Mouse (Mus musculus) Muller cell, postnatal 12 days (primary cell): Measurements from ENCODE around the gene Cav3.

Experiments used
- DNase-seq: peaks from one replicate; pipeline ENCODE4 v3.0.0-alpha.2; 2015; ENCODE audit errors: inconsistent ontology term

Cav3 gene

DNA sequence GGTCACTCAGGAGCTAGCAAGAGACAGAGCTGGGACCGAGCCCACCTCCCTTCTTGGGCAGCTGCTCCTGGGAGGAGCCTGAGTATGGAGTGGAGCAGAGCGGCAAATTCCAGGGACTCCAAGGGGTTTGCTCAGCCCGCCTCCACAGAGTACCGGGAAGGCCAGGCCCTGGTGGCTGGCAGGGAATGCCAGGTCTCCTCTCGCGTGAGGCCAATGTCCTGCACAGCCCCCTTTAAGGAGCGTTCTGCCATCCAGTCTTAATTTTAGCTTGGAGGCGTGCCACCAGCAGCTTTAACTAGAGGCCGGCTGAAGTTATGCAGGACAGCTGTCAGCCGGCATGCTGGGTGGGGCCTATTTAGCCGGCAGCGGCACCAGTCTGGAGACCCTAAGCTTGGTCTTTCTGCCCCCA, at the start of gene Cav3:
Gene Cav3, plus strand, starts transcription at position 165 of the 409 bp plus-strand sequence.
- peak; percentile 42 for DNase-seq

DNA sequence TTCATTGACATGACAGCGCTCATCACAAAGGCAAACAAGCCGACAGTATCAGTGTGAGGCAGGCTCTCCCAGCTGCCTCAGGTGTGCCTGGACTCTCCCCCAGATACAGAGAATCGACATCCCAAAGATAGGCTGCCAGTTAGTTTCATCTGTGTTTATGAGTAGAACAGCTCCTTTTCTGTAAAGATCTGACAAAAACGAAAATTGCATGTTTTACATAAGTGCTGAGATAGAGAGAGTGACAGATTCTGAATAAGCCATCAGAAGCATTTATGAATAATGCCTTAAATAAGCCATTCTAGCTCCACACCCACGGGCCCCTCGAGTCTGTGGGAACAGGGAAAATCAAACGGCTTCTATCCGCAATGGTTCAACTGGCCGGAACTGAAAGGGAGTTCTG, 40.0 kb upstream of the Cav3 start:
- DNase-seq, result no peak

DNA sequence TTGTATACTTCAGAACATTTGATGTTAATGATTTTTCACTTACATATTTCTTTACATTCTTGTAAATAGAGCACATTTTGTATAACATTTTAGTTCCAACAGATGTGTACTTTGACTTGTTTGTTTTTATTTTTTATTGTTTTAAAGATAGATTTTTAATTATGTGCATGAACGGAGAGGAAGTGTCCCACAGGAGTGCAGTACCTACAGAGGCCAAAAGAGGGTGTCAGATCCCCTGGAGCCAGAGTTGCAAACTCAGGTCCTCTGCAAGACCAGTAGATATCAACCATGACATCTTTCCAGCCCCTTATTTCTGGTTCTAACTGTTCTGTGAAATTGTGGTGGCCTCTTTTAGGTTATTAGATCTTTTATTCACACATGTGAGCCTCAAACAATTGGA, 38.4 kb upstream of the Cav3 start:
- no peak for DNase-seq

DNA sequence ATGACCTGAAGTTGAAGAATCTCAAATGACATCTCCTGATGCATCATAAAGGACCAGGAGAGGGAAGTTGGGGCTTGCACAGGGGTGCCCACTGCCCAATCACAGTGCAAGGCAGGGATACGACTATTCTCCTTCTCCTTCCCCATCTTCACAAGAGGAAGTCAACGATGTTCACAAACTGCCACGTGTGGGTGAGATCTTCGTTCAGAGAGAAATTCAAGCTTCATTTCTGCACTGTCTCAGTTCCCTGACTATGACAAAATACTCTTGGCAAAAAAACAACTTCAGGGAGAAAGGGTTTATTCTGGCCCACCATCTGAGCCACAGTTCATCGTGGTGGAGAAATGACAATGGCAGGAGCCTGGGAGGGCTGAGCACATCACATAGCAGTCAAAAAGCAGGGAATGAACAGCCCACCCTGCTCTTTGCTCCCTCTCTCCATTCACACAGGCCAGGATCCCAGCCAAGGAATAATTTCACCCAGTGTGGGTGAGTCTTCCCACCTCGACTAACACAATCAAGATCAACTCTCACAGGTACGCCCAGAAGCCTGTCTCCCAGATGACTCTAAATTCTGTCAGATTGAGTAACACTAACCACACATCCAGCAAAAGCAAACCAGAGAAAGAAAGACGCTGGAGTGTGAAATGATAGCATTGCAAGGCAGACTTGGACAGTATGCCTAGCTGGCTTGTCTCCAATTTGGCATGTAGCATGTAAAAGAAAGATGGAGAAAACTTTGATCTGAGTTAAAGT, 35.4 kb upstream of the Cav3 start:
- DNase-seq, result no peak

DNA sequence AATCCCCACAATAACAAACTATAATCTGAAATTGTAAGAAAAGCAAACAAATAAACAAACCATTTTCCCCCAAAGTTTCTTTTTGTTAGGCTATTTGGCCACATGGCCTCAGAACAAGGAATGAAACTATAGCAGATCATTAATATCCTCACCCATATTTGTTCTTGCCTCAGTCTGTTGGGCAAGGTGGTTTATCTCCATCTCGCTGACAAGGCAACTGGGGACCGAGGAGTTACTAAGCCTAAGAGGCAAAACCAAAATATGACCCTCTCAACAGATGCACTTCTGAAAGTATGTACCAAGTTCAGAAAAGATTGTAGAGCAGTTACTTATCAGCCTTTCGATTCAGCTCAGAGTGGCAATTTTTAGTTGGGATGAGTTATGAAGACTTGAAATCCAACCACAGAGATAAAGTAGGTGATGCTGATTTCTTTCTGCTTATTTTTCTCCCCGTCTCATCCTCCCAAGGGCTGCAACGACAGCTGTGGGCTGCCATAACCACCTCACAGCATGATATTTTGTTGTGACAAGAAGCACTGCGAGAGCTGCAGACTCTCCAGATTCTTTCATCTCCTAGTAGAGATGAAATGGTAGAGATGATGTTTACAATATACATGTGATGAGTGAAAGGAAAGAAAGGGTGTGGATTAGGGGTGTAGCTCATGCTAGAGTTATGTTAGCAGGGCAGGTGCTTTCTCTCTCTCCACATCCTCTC, 33.1 kb upstream of the Cav3 start:
- DNase-seq, result no peak

DNA sequence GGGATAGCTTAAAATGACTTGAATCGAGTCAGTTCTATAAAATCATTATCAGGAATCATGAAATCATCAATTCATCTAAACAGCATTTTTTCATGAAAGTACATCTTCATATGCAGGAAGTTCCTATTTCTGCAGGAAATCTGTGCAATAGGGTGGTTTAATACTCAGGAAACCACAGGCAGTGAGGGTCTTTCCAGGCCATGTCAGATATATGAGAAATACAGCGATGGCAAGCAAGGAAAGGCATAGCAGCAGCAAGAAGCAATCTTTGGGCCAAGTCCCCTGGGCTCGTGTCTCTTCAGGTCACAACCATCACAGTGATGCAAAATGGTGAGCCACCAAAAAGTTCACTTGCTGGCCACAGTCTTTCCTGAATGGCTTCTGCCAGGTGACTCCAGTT, 13.6 kb upstream of the Cav3 start:
- DNase-seq, result no peak

DNA sequence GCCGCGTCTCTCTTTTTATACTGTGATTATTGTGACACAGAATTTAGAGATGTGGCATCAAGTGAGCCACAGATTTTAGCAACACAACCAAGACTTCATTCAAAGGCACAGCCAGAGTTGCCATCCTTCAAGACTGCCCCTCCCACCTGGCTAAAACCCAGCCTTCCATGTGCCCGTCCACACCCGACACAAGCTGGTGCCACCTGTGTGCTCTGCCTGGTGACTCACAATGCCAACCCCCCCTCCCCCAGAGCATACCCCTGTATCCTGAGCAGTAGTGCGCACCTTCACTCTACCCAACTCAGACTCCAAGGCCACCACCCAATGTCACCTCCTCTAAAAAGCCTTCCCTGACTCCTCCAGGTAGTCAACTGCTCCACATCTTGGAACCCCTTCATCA, 2.2 kb downstream of the Cav3 start:
- DNase-seq, result no peak

DNA sequence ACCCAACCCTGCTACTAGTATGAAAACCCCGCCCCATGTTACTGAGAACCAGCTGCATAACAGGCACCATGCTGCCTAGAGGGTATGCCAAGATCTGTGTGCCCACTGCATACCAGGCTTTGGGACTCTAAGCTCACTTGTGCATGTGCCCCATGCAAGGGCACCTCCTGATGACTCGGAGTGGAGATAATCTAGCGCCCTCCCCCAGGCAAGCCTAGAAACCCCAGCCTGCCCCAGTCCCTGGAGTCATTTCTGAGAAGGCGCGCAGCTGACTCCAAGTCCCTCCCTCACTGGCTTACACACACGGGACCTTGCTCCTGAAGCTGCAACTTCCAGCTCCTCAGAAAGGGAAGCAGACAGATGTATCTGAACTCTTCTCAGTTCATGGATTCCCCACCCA, 4.0 kb downstream of the Cav3 start:
- no peak for DNase-seq

DNA sequence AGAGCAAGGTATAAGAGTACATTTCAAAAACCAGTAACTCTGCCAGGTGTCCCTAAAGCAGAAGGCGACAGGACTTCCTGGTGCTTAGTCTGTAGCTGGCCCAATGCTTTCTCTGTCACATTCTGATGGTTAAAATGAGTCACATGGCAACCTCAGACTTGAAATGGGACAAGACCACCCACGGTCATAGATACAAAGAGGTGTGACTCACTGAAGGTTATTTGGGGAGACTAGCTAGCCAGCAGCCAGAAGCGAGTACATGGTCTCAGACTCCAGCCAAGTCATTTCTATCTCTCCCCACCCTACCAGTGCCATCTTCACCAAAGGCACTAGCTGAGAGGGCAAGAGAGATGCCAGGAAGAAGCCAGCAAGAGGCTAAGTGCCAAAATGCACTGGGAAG, 6.1 kb downstream of the Cav3 start:
- peak; percentile 81 for DNase-seq

DNA sequence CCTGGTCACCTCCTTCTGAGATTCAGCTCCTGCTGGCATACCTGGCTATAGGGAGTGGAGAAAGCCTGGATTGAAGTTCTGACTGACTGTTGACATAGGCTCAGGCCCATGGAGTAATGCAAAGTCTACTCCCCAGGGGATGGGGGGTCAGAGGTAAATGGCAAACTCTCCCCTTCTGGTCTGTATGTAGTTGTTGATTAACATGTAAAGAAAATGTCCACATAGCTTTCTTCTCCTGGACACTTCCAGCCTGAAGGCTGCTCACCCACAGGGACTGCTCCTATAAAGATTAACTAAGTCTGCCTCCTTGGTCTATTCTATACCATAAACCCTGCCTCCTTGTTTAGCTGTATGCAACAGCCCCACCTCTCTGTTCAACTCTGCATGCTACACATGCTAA, 6.7 kb downstream of the Cav3 start:
- DNase-seq, result no peak

DNA sequence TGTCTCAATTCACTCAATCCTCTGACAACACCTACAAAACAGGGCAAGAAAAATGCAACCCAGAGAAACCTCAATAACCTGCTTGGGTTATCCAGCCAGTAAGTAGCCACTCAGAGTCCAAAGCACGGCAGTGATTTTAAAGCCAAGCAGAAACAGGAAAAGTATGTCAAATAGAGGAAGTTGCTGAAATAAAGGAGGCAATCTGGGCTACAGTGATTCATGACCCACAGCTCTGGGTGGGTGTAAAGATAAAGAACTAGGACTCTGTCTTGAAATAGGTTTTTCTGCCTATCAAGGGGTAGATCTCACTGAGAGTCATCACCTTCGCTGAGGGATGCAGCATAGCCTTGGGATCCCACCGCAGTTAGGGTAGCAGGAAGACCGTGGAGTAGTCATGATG, 12.3 kb downstream of the Cav3 start:
- DNase-seq, result no peak

DNA sequence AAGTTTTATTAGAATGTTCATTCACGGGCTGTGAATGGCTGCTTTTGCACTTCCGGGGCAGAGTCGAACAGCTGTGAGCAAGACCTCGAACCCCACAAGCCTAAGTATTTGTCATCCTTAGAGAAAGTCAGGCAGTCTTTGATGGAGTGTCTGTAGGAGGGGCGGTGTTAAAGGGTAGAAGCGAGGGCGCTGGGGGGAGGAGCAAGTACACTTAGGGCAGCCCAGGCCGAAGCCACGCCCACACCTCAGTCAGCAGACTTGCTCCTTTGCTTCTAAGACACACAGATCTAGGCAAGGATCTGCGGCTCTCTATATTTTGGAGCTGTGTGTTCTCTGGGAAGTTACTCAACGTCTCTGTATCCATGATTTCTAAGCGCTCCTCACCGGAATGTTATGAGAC, 20.6 kb downstream of the Cav3 start:
- DNase-seq, result no peak

DNA sequence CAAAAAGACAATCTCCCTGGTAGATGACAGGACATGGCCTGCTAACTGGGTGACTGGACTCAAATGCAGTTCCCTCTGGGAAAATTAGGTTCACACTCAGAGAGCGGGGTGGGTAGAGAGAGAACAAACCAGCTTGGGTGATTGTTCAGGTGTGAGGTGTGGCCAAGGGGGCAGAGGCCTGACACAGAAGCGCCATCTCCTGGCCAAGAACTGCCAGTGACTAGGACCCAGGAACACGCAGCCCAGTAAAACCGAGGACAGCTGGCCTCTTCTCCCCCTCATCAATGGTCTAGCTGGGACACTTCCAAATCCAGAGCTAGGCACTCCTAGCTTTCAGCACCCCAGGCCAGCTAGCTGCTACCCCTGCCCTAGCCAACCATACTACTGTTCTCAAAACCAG, 25.0 kb downstream of the Cav3 start:
- peak; percentile 22 for DNase-seq

DNA sequence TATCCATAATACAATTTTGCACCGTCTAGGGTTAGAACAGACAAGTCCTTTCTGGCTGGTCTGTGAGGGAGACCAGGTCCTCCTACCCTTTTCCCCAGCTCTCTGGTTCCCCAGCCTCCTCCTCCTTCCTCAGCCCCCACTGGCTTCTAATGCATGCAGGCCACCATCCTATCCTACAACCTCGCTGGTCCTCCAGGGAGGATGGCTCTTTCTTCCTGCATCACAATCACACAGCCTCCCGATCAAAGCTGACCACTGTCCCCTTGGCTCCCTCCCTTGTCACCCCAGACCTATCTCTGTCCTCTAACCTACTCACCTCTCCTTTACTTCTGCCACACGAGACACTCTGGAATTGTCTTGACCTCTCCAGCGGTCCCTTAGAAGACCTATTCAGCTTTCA, 28.7 kb downstream of the Cav3 start:
- no peak for DNase-seq

DNA sequence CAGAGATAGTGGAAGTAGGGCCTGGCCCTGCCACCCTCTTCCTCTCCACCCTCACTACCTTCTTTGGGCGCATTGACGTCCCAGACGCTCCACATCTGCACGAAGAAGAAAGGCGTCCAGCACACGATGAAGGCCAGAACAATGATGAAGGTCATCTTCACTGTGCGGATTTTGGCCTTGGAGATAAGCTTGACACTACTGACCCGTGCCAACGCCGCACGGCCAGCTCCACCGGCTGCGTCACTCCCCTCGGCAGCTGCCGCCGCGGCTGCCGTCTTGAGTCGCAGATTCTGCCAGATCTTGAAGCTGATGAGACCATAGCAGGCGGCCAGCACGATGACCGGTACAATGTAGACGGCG, 29.5 kb downstream of the Cav3 start:
- DNase-seq, result no peak

DNA sequence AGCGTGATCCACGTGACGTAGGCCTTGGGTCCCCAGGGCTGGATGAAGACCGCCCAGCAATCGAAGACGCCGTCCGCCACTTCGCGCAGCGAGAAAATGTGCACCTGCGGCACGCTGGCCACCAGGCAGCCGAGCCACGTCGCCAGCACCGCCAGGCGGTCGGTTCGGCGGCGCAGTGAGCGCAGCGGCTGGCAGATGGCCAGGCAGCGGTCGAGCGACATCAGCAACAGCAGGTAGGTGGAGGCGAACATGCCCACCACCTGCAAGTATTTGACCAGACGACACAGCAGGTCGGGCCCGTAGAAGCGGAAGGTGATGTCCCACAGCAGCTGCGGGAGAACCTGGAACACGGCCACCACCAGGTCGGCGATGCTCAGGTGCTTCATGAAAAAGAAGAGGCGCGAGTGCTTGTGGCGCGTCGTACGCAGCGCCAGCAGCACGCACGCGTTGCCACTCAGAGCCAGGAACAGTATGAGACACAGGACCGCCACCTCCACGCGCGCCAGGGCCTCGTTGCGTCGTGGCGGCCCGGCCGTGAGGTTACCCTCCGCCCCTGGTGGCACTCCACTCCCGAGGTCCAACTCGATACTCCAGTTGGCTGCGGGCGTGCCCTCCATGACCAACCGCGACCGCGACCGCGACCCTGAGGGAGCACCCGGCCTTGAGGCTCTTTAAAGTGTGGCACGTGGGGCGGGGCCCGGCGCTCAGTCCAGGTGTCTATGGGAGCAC, 30.0 kb downstream of the Cav3 start:
- DNase-seq, result peak; percentile 24

DNA sequence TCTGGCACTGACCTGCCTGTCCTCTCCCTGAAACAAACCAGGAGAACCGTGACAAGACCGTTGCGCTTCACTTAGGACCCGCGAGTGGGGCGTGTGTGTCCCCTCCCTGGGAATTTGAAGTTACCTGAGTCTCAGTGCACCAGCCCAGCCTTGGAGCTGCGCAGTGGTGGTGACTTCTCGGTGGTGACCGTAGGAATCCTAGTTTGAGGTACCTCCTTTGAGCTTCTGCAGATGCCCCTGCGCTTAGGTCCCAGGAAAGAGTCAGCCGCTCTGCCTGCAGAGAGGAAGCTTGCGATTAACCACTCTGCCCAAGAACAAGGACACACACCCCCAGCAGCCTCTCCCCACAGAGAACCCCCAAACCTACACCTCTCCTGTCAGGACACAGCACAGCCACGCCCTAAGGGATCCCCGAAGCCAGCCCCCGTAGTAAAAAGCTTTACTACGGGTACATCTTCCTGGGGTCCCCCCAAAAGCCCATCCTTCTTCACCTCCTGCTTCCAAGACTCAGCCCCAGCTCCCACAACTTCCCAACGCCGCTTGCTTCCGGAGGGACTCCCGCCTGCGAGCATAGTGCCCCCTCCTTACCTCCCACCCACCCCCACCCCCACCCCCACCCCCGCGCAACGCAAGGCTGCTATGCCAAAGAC, 30.7 kb downstream of the Cav3 start, which contains the start of gene Oxtr:
Gene Oxtr, minus strand, starts transcription at position 34 of the 650 bp plus-strand sequence.
- DNase-seq, result no peak

DNA sequence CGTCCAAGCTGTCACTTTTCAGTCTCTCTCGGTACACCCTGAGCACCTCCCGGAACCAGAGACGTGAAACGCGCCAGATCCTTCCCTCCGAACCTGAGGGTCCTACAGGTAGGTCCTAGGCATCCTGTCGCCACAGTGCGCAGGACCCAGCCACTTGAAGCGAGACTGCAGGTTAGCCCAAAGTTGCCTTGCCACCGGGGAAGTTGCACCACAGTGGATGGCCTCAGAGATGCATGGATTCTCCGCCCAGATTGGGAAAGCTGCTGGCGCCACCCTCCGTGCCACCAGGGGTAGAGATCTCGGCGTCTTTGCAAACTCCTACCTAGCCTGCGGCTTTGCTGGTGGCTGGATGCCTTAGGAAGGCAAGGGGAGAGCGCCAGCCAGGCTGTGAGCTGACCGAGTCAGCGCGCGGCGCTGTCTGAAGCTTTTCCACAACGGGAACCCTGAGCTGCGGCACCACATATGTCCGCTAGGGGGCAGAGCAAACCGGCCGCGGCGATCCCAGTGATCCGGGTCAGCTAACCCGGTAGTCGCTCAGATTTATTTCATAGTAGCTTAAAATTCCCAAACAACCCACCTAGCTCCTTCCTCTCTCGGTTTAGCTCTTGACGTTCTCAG, 31.4 kb downstream of the Cav3 start:
- peak; percentile 73 for DNase-seq

DNA sequence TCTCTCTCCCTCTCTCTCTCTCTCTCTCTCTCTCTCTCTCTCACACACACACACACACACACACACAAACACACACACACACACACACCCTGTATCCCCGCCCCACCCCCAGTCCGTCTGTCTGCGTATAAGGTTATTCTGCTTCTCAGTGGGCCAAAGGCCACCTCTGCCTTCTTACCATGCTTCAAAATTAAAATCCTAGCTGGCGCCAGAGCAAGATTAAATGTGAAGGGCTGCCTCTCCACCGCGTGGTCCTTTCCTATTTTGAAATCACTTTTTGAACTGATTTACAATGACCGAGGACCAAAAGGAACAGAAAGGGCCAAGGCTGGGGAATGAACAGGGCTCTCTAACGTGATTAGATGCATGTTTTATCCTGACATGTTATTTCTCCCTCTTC, 32.2 kb downstream of the Cav3 start:
- DNase-seq, result no peak

DNA sequence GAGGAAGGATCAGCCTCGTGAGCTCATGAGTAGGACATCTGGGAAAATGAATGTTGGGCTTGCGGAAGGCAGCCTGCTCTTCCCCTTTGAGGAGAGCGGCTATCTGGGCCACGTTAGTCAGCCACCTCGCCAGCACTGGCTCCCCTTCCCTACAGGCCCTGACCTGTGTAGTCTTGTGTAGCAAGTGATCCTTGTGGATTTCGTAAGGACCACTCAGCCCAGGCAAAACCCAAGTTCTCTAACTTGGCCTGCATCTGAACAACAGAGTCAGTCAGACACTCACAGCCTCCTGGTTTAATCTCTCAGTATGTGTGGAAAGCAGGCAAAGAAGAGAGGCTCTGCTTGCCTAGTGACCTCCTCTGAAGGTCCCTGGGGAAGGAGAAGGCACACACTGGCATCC, 33.4 kb downstream of the Cav3 start:
- no peak for DNase-seq

DNA sequence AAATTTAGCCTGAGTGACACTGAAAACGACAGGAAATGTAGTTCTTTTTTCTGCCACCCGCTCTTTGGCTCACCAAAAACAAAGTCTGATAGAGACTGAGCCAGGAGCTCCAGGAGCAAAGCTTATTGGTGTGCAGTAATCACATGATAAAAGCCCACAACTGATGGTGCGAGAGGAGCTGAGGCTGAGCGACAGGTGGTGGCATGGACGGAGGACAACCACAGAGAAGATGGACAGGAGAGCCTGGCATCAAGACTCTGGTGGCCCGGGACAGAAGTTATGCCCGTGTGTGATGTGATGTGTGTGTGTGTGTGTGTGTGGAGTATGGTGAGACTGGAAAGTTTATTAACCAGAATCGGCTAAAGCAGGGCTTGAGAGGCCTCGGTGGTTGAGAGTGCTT, 34.1 kb downstream of the Cav3 start:
- DNase-seq, result no peak

DNA sequence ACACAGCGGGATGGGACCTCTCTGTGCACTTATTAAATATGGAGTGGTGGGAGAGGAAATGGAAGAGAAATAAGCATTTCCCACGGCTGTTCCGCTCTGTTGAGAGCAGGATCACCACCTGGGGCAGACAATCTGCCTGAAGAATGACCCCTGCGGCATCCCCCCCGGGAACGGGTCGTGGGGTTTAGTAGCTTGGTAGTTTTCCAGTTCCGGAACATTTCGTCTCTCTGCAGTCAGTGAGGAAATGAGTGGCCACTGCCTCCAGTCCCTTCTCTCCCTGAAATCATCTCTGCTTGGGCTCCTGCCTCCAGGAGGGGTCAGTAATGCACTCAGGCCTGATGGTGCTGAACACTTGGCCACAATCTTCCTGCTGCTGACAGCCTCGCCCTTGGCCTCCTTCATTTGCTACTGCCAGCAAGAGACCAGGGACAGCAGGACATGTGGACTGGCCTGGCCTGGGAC, 35.3 kb downstream of the Cav3 start:
- DNase-seq, result no peak
